Mouse (Mus musculus) stomach, postnatal 0 days (tissue): Measurements from ENCODE around the gene Sidt2. TPM values are rescaled to one million over a fixed set of nuclear protein-coding genes. Genes with fewer than 3 reads are reported as not detected.
A peak's percentile ranks its signal among the peaks of the same experiment; 100 is the strongest.

Experiments used
- ATAC-seq: fragments of 200-750 bp; cut with Nextera tagmentation; 2 replicates; pipeline ENCODE4 v1.8.0; 2017; ENCODE audit not compliant: low FRiP score, low TSS enrichment
- DNase-seq: peaks from one replicate; pipeline ENCODE4 v3.0.0-alpha.2; 2016; ENCODE audit warnings: low spot score
- H3K27ac ChIP-seq: fragments of 300-500 bp; sonication (generic); replicated peaks from 2 replicates; pipeline ENCODE4 v1.5.1; 2014; ENCODE audit warnings: mild to moderate bottlenecking, control low read depth
- H3K27me3 ChIP-seq: fragments of 300-500 bp; sonication (generic); 2 replicates; pipeline ENCODE4 v1.6.1; 2014; ENCODE audit warnings: low read length; ENCODE audit not compliant: control insufficient read depth, insufficient read depth
- H3K36me3 ChIP-seq: fragments of 300-500 bp; sonication (generic); 2 replicates; pipeline ENCODE4 v1.6.1; 2014; ENCODE audit warnings: low read length, mixed read lengths; ENCODE audit not compliant: control insufficient read depth, insufficient read depth
- H3K4me1 ChIP-seq: fragments of 300-500 bp; sonication (generic); replicated peaks from 2 replicates; pipeline ENCODE4 v1.6.1; 2014; ENCODE audit warnings: antibody characterized with exemption; ENCODE audit not compliant: control insufficient read depth, insufficient read depth
- H3K4me2 ChIP-seq: fragments of 300-500 bp; sonication (generic); replicated peaks from 2 replicates; pipeline ENCODE4 v1.6.1; 2014; ENCODE audit warnings: low read depth, mild to moderate bottlenecking, control low read depth, moderate library complexity
- H3K4me3 ChIP-seq: fragments of 300-500 bp; sonication (generic); 2 replicates; pipeline ENCODE4 v1.5.1; 2014; ENCODE audit warnings: low read depth, low read length, control low read depth
- H3K9ac ChIP-seq: fragments of 300-500 bp; sonication (generic); 2 replicates; pipeline ENCODE4 v1.6.1; 2014; ENCODE audit warnings: mild to moderate bottlenecking, low read length, control low read depth, mixed read lengths
- H3K9me3 ChIP-seq: fragments of 300-500 bp; sonication (generic); 2 replicates; pipeline ENCODE4 v1.6.1; 2016; ENCODE audit warnings: low read length; ENCODE audit not compliant: control insufficient read depth
- CTCF ChIP-seq: IDR thresholded peaks from 2 replicates; pipeline ENCODE4 v1.5.1; 2016; ENCODE audit warnings: antibody characterized with exemption, low read depth, mild to moderate bottlenecking, moderate library complexity
- EP300 ChIP-seq: optimal IDR thresholded peaks from 2 replicates; pipeline ENCODE3; 2016; ENCODE audit warnings: antibody characterized with exemption
- WGBS: fragments of 180-500 bp; shearing (Covaris S2); extraction: QIAGEN DNeasy Blood & Tissue Kit; methylation state at CpG from one replicate; pipeline ENCODE4 v1.1.7; 2014; 5-methylcytosine and 5-hydroxymethylcytosine counted together
- polyA plus RNA-seq: library from polyadenylated mRNA; unstranded; fragments of >200 nt; fragmentation: Nextera tagmentation; extraction: Ambion mirVana; gene quantifications from 2 replicates; pipeline ENCODE4 v1.2.1, GENCODE M21; 2015

Sidt2 gene
- polyA plus RNA-seq, 1 experiment from 2014 or later = 41.0 TPM

- peaks cover 59% of the 10 kb centered on the region for H3K36me3 ChIP-seq
- no peaks in the 10 kb centered on the region for H3K27me3 ChIP-seq
- ATAC-seq (no peak), DNase-seq (no peak)
- H3K27ac ChIP-seq = no peak overlapping the region
- 82% methylated on average over 16 of the region's 16 CpGs for WGBS
- no peaks in the 10 kb centered on the region for H3K4me1 ChIP-seq
- no peak overlapping the region for H3K4me3 ChIP-seq
- H3K4me2 ChIP-seq = no peak overlapping the region
- H3K9ac ChIP-seq = no peak overlapping the region
- TF ChIP-seq EP300 (no peak), CTCF (no peak)
- no peaks in the 10 kb centered on the region for H3K9me3 ChIP-seq
Measured at GRCm38 (mm10) chr9:45946182-45946871, 8.7 kb downstream of the Sidt2 start.

- WGBS = 70% methylated on average over 13 of the region's 13 CpGs
Measured at GRCm38 (mm10) chr9:45945721-45946120, 9.3 kb downstream of the Sidt2 start.

GRCm38 (mm10) chr9:45944506-45945400 is 10.3 kb downstream of the Sidt2 start:
- TF ChIP-seq EP300 (no peak), CTCF (no peak)
- H3K27ac ChIP-seq = no peak overlapping the region
- H3K4me1 ChIP-seq = no peaks in the 10 kb centered on the region
- peaks cover 51% of the 10 kb centered on the region for H3K36me3 ChIP-seq
- ATAC-seq = no peak
- 82% methylated on average over 13 of the region's 13 CpGs for WGBS
- no peaks in the 10 kb centered on the region for H3K9me3 ChIP-seq
- DNase-seq = no peak
- no peak overlapping the region for H3K4me3 ChIP-seq
- H3K4me2 ChIP-seq = no peak overlapping the region
- no peak overlapping the region for H3K9ac ChIP-seq
- H3K27me3 ChIP-seq = no peaks in the 10 kb centered on the region

More at GRCm38 (mm10) chr9:45945721-45946120, 9.3 kb downstream of the Sidt2 start:
- no peaks in the 10 kb centered on the region for H3K27me3 ChIP-seq
- DNase-seq (no peak), ATAC-seq (no peak)
- no peak overlapping the region for H3K9ac ChIP-seq
- no peak overlapping the region for H3K4me2 ChIP-seq
- no peak overlapping the region for H3K27ac ChIP-seq
- H3K4me3 ChIP-seq = no peak overlapping the region
- no peaks in the 10 kb centered on the region for H3K9me3 ChIP-seq
- peaks cover 58% of the 10 kb centered on the region for H3K36me3 ChIP-seq
- H3K4me1 ChIP-seq = no peaks in the 10 kb centered on the region
- no peak for TF ChIP-seq CTCF
- no peak for TF ChIP-seq EP300

GRCm38 (mm10) chr9:45943628-45944505 is 11.2 kb downstream of the Sidt2 start:
- TF ChIP-seq EP300 = no peak
- no peak for TF ChIP-seq CTCF
- H3K9ac ChIP-seq = no peak overlapping the region
- no peaks in the 10 kb centered on the region for H3K4me1 ChIP-seq
- peaks cover 48% of the 10 kb centered on the region for H3K36me3 ChIP-seq
- DNase-seq (peak; percentile 60), ATAC-seq (peak; percentile 79)
- no peak overlapping the region for H3K27ac ChIP-seq
- no peak overlapping the region for H3K4me3 ChIP-seq
- no peaks in the 10 kb centered on the region for H3K9me3 ChIP-seq
- WGBS = 89% methylated on average over 8 of the region's 8 CpGs
- H3K27me3 ChIP-seq = no peaks in the 10 kb centered on the region
- no peak overlapping the region for H3K4me2 ChIP-seq

GRCm38 (mm10) chr9:45942916-45943315 is 12.1 kb downstream of the Sidt2 start:
- Histone ChIP-seq H3K9ac (no peak overlapping the region), H3K27me3 (no peaks in the 10 kb centered on the region), H3K4me2 (no peak overlapping the region), H3K9me3 (no peaks in the 10 kb centered on the region), H3K4me1 (no peaks in the 10 kb centered on the region), H3K27ac (no peak overlapping the region), H3K4me3 (no peak overlapping the region), H3K36me3 (peaks cover 49% of the 10 kb centered on the region)
- TF ChIP-seq EP300 (no peak), CTCF (no peak)
- DNase-seq (no peak), ATAC-seq (no peak)
- WGBS = 76% methylated on average over 8 of the region's 8 CpGs
